In the genomic region with DNA sequence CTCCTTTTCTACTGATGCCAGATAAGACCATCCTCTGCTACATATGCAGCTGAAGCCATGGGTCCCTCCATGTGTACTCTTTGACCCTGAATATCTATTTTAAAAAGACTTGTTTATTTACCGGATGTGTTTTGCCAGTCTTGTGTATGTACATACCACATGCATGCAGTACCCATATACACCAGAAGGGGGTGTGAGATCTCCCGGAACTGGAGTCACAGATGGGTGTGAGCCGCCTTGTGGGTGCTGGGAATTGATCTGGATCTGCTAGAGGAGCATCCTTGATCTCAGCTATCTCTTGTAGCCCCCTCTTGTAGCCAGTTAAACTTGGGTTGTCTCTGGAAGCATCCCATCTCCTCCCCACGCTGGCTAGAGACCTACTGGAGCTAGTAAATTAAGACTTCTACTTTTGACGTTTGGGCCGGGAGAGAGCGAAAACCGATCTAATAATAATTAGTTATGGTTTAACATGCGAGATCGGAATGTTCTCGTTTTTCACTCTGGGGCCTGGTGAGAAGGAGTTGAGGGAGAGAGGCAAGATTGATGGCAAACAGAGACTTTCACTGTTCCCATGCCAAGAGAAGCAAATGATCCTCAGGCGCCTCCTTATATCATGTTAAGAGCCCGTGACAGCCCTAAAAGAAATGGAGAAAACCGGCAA, we compare ENCODE assay signal across 9 mouse cellular contexts.
DNase-seq lines count a peak whose midpoint lies in the region; TF ChIP-seq lines count a peak whose summit lies in the region.
"Had no signal": no experiment of that assay in that cellular context is flagged by ENCODE, and none has a peak within 500 bp of the region (broad histone marks: within the 10 kb centered on the region; RNA-seq: fewer than 3 reads in every experiment).

No protein-coding gene starts in this region.

- no peaks in the 10 kb centered on the region for H3K36me3 ChIP-seq in E14TG2a.4 (ENCODE audit: insufficient read depth, low read length)
- H3K36me3 ChIP-seq: heart, embryonic 12.5 days had no signal

- 67% methylated on average over 14 of the region's 14 CpGs for WGBS in lung, adult 2 months

- TF ChIP-seq CTCF in E14TG2a.4 (conservative IDR thresholded peaks at IDR 0.05; ENCODE audit: low read length), result peak; percentile 40
- TF ChIP-seq CTCF in lung, adult 2 months (IDR thresholded peaks at IDR 0.05; ENCODE audit: insufficient read depth, low read length), result 0 out of 2 replicates have a peak, but pooled peaks have one; percentile 10

- peaks cover 42% of the 10 kb centered on the region for H3K9me3 ChIP-seq in E14TG2a.4 (ENCODE audit: low read length)

- TF ChIP-seq POLR2A in lung, adult 2 months (IDR thresholded peaks at IDR 0.05; ENCODE audit: borderline replicate concordance, extremely low read depth, low read depth, low read length), result no peak

- no peaks in the 10 kb centered on the region for H3K4me1 ChIP-seq in E14TG2a.4 (replicated peaks; ENCODE audit: low read depth, low read length)
- no peaks in the 10 kb centered on the region for H3K4me1 ChIP-seq in lung, adult 2 months (ENCODE audit: control insufficient read depth, insufficient read depth, low read length)
- H3K4me1 ChIP-seq: heart, embryonic 12.5 days had no signal

- H3K27me3 ChIP-seq in E14TG2a.4 (ENCODE audit: insufficient read depth, low read length), result no peaks in the 10 kb centered on the region
- H3K27me3 ChIP-seq: heart, embryonic 12.5 days had no signal

- peak; percentile 16 for DNase-seq in gastrocnemius, postnatal 25 days
- no peak for DNase-seq in gastrocnemius, adult 18-20 months (ENCODE audit: low spot score)
- peak; percentile 27 for DNase-seq in forelimb bud, embryonic 11.5 days (ENCODE audit: low read depth, low spot score)
- DNase-seq in lung, adult 2 months, result no peak
- DNase-seq in B cell, adult 2 months, result no peak
- no peak for DNase-seq in right cerebral cortex, postnatal 10 days (ENCODE audit: low spot score in 2 of 2)
- DNase-seq in gastrocnemius, adult 8-10 months (ENCODE audit: low spot score in 2 of 2), result no peak

- H3K4me3 ChIP-seq in E14TG2a.4 (replicated peaks; ENCODE audit: low read length), result no peak overlapping the region
- no peak overlapping the region for H3K4me3 ChIP-seq in lung, adult 2 months (replicated peaks; ENCODE audit: extremely low read depth, low read depth, low read length)
- H3K4me3 ChIP-seq: heart, embryonic 12.5 days had no signal

Comparison
In these comparisons a context has a peak if more than half of its experiments do, and no peak if none do; other contexts are left out.
1. DNase-seq: peak in gastrocnemius, postnatal 25 days (single experiment) and forelimb bud, embryonic 11.5 days (single experiment); none in gastrocnemius, adult 18-20 months (single experiment), lung, adult 2 months (single experiment), B cell, adult 2 months (0 of 2), right cerebral cortex, postnatal 10 days (0 of 2) and gastrocnemius, adult 8-10 months (0 of 2).